ENCODE assay signal across 15 mouse cellular contexts in genomic region chr4:83308914-83309313, GRCm38 (mm10). TPM values are rescaled to one million over a fixed set of nuclear protein-coding genes. Genes with fewer than 3 reads are reported as not detected.
DNase-seq lines count a peak whose midpoint lies in the region; ATAC-seq and TF ChIP-seq lines count a peak whose summit lies in the region.
"Had no signal": no experiment of that assay in that cellular context is flagged by ENCODE, and none has a peak within 500 bp of the region (broad histone marks: within the 10 kb centered on the region; RNA-seq: fewer than 3 reads in every experiment).

No protein-coding gene starts in this region.

- no peak for TF ChIP-seq EP300 in stomach, postnatal 0 days (optimal IDR thresholded peaks at IDR 0.05)

- H3K4me1 ChIP-seq in lung, adult 2 months (ENCODE audit: control insufficient read depth, insufficient read depth, low read length), result peaks cover 20% of the 10 kb centered on the region
- peaks cover 41% of the 10 kb centered on the region for H3K4me1 ChIP-seq in lung, embryonic 15.5 days
- H3K4me1 ChIP-seq in stomach, postnatal 0 days (replicated peaks; ENCODE audit: control insufficient read depth, insufficient read depth), result 0 out of 2 replicates have a peak, but pooled peaks cover 6% of the 10 kb centered on the region
- H3K4me1 ChIP-seq in forebrain, embryonic 10.5 days, result peaks cover 4% of the 10 kb centered on the region

- H3K36me3 ChIP-seq in lung, embryonic 15.5 days, result no peaks in the 10 kb centered on the region
- no peaks in the 10 kb centered on the region for H3K36me3 ChIP-seq in stomach, postnatal 0 days (ENCODE audit: control insufficient read depth, insufficient read depth, low read length)
- H3K36me3 ChIP-seq in forebrain, embryonic 10.5 days (replicated peaks), result no peaks in the 10 kb centered on the region
- H3K36me3 ChIP-seq: embryonic facial prominence, embryonic 13.5 days; midbrain, embryonic 12.5 days had no signal

- H3K4me3 ChIP-seq in lung, adult 2 months (replicated peaks; ENCODE audit: extremely low read depth, low read depth, low read length), result no peak overlapping the region
- no peak overlapping the region for H3K4me3 ChIP-seq in lung, embryonic 15.5 days
- no peak overlapping the region for H3K4me3 ChIP-seq in stomach, postnatal 0 days (ENCODE audit: low read depth, low read length)
- no peak overlapping the region for H3K4me3 ChIP-seq in forebrain, embryonic 10.5 days
- H3K4me3 ChIP-seq: embryonic facial prominence, embryonic 13.5 days; midbrain, embryonic 12.5 days had no signal

- ATAC-seq in lung, embryonic 15.5 days (ENCODE audit: borderline replicate concordance, extremely low read depth, low FRiP score, low TSS enrichment), result no peak
- ATAC-seq in stomach, postnatal 0 days (ENCODE audit: low FRiP score, low TSS enrichment), result peak; percentile 58; the same call in 1 of the 2 replicates
- ATAC-seq in erythroid progenitor cell, adult 5-6 weeks (replicated peaks; ENCODE audit: low FRiP score, poor library complexity, severe bottlenecking), result no peak
- ATAC-seq: hindbrain, embryonic 16.5 days had no signal

- H3K4me2 ChIP-seq in lung, embryonic 15.5 days, result no peak overlapping the region
- H3K4me2 ChIP-seq in stomach, postnatal 0 days (replicated peaks; ENCODE audit: low read depth), result no peak overlapping the region
- H3K4me2 ChIP-seq: embryonic facial prominence, embryonic 13.5 days; midbrain, embryonic 12.5 days had no signal

- peak overlapping the region; percentile 79 for H3K27ac ChIP-seq in lung, embryonic 15.5 days
- H3K27ac ChIP-seq in stomach, postnatal 0 days (replicated peaks), result peak overlapping the region; percentile 85
- H3K27ac ChIP-seq in forebrain, embryonic 10.5 days, result no peak overlapping the region
- H3K27ac ChIP-seq: embryonic facial prominence, embryonic 13.5 days; midbrain, embryonic 12.5 days had no signal

- H3K27me3 ChIP-seq in lung, embryonic 15.5 days, result no peaks in the 10 kb centered on the region
- no peaks in the 10 kb centered on the region for H3K27me3 ChIP-seq in stomach, postnatal 0 days (ENCODE audit: control insufficient read depth, insufficient read depth, low read length)
- no peaks in the 10 kb centered on the region for H3K27me3 ChIP-seq in forebrain, embryonic 10.5 days (ENCODE audit: poor library complexity, severe bottlenecking)
- H3K27me3 ChIP-seq: embryonic facial prominence, embryonic 13.5 days; midbrain, embryonic 12.5 days had no signal

- peak; percentile 24 for DNase-seq in gastrocnemius, adult 18-20 months (ENCODE audit: low spot score)
- DNase-seq in gastrocnemius, postnatal 36 days, result no peak
- peak; percentile 56 to 66 for DNase-seq in lung, adult 18-20 months
- no peak for DNase-seq in lung, adult 2 months
- DNase-seq in stomach, postnatal 0 days (ENCODE audit: low spot score), result no peak
- DNase-seq in forebrain, embryonic 10.5 days (ENCODE audit: extremely low spot score, low spot score), result no peak
- DNase-seq: cerebellum, adult 9-10 months; kidney, postnatal 36 days; layer of hippocampus, postnatal 36 days; retina, postnatal 1 day had no signal

- 31% methylated on average over 3 of the region's 3 CpGs for WGBS in lung, adult 2 months
- WGBS in lung, embryonic 15.5 days, result 65% methylated on average over 3 of the region's 3 CpGs
- 69% methylated on average over 3 of the region's 3 CpGs for WGBS in stomach, postnatal 0 days
- WGBS in forebrain, embryonic 10.5 days, result 85% methylated on average over 3 of the region's 3 CpGs

- TF ChIP-seq POLR2A in lung, adult 2 months (IDR thresholded peaks at IDR 0.05; ENCODE audit: borderline replicate concordance, extremely low read depth, low read depth, low read length), result no peak

- intact Hi-C loops in gastrocnemius, postnatal 36 days (cut with DNase I), result no loop called here

- no peak for TF ChIP-seq CTCF in lung, adult 2 months (IDR thresholded peaks at IDR 0.05; ENCODE audit: insufficient read depth, low read length)
- TF ChIP-seq CTCF in stomach, postnatal 0 days (IDR thresholded peaks at IDR 0.05; ENCODE audit: low read depth), result no peak

- H3K9ac ChIP-seq in lung, embryonic 15.5 days, result no peak overlapping the region
- H3K9ac ChIP-seq in stomach, postnatal 0 days (ENCODE audit: low read length), result no peak overlapping the region
- H3K9ac ChIP-seq: embryonic facial prominence, embryonic 13.5 days; midbrain, embryonic 12.5 days had no signal

- no peaks in the 10 kb centered on the region for H3K9me3 ChIP-seq in lung, embryonic 15.5 days
- H3K9me3 ChIP-seq in stomach, postnatal 0 days (ENCODE audit: control insufficient read depth, low read length), result no peaks in the 10 kb centered on the region
- no peaks in the 10 kb centered on the region for H3K9me3 ChIP-seq in forebrain, embryonic 10.5 days
- H3K9me3 ChIP-seq: embryonic facial prominence, embryonic 13.5 days; midbrain, embryonic 12.5 days had no signal

RNA-seq across cellular contexts. Expression of gene Ttc39b, which starts 15.1 kb away (rescaled TPM):
- total RNA-seq in gastrocnemius, adult 18-20 months (2021), result 1 to 10 TPM; 5.0 to 6.0 TPM
- total RNA-seq in gastrocnemius, postnatal 36 days (2021), result 1 to 10 TPM; 3.3 to 5.6 TPM
- 4.0 and 7.1 TPM in 2 replicates for polyA plus RNA-seq in lung, adult 2 months (2012; rRNA removed)
- 3.3 and 3.9 TPM in 2 replicates for polyA plus RNA-seq in lung, embryonic 15.5 days (2015; fragmentation: Nextera tagmentation; extraction: Ambion mirVana)
- 14.0 and 15.7 TPM in 2 replicates for polyA plus RNA-seq in stomach, postnatal 0 days (2015; fragmentation: Nextera tagmentation; extraction: Ambion mirVana)
- 0.84 and 1.1 TPM in 2 replicates for total RNA-seq in erythroid progenitor cell, adult 5-6 weeks (2015; ENCODE audit: low replicate concordance)
- total RNA-seq in erythroid progenitor cell, adult 5-6 weeks (2017; ENCODE audit: low replicate concordance), result 1.0 and 1.4 TPM in 2 replicates
- 1.7 and 3.1 TPM in 2 replicates for polyA plus RNA-seq in forebrain, embryonic 10.5 days (2016; fragmentation: Nextera tagmentation; extraction: Ambion mirVana)

Comparison
In these comparisons a context has a peak if more than half of its experiments do, and no peak if none do; other contexts are left out.
1. DNase-seq: peak in gastrocnemius, adult 18-20 months (single experiment) and lung, adult 18-20 months (2 of 2); none in gastrocnemius, postnatal 36 days (0 of 2), lung, adult 2 months (single experiment), stomach, postnatal 0 days (single experiment) and forebrain, embryonic 10.5 days (single experiment).